Mouse (Mus musculus) MEL (cell line): Measurements from ENCODE around the gene Fancc. TPM values are rescaled to one million over a fixed set of nuclear protein-coding genes. Genes with fewer than 3 reads are reported as not detected.

Experiments
- DNase-seq: peaks from one replicate; pipeline ENCODE4 v3.0.0; 2011; ENCODE audit warnings: low read depth, low spot score
- H3K27ac ChIP-seq: 2 replicates; pipeline ENCODE4 v1.5.1; 2012; ENCODE audit warnings: low read depth, mild to moderate bottlenecking, control low read depth, low read length, moderate library complexity; ENCODE audit not compliant: control insufficient read depth
- H3K27me3 ChIP-seq, 2 experiments: fragments of 150-350 bp in 1 of 2; sonication (generic) in 1 of 2; 2 replicates each; pipeline ENCODE4 v1.6.1; 2012; ENCODE audit warnings: low read length in 2 of 2, mild to moderate bottlenecking in 2 of 2, improper control_type of control experiment in 1 of 2, moderate library complexity in 1 of 2; ENCODE audit not compliant: insufficient read depth in 2 of 2, control insufficient read depth in 1 of 2
- H3K36me3 ChIP-seq, 2 experiments: 2 replicates each; pipeline ENCODE4 v1.6.1; 2012 to 2014; ENCODE audit warnings: low read length in 2 of 2, improper control_type of control experiment in 1 of 2, inconsistent platforms in 1 of 2, mild to moderate bottlenecking in 1 of 2; ENCODE audit not compliant: insufficient read depth in 2 of 2, control insufficient read depth in 1 of 2
- H3K4me1 ChIP-seq, 2 experiments: fragments of 150-350 bp in 1 of 2; sonication (generic) in 1 of 2; 2 replicates each; pipeline ENCODE4 v1.6.1; 2012; ENCODE audit warnings: low read length in 2 of 2, improper control_type of control experiment in 1 of 2, mild to moderate bottlenecking in 1 of 2; ENCODE audit not compliant: insufficient read depth in 2 of 2, control insufficient read depth in 1 of 2
- H3K4me3 ChIP-seq, 2 experiments: fragments of 150-350 bp in 1 of 2; sonication (generic) in 1 of 2; 2 replicates each; pipeline ENCODE4 v1.5.1; 2012; ENCODE audit warnings: low read depth in 2 of 2, low read length in 2 of 2, mild to moderate bottlenecking in 2 of 2, moderate library complexity in 2 of 2, control low read depth in 1 of 2, improper control_type of control experiment in 1 of 2; ENCODE audit not compliant: control insufficient read depth in 1 of 2, insufficient read depth in 1 of 2
- H3K79me2 ChIP-seq: 2 replicates; pipeline ENCODE4 v1.6.1; 2012; ENCODE audit warnings: mild to moderate bottlenecking, low read length, moderate library complexity; ENCODE audit not compliant: control insufficient read depth, poor library complexity, insufficient read depth
- H3K9ac ChIP-seq: 2 replicates; pipeline ENCODE4 v1.6.1; 2012; ENCODE audit warnings: low read depth, mild to moderate bottlenecking, control low read depth, low read length, moderate library complexity; ENCODE audit not compliant: control insufficient read depth, poor library complexity, severe bottlenecking
- H3K9me3 ChIP-seq: fragments of 150-350 bp; sonication (generic); replicated peaks from 2 replicates; pipeline ENCODE4 v1.6.1; 2012; ENCODE audit warnings: mild to moderate bottlenecking, low read length, improper control_type of control experiment, moderate library complexity; ENCODE audit not compliant: insufficient read depth
- CHD1 ChIP-seq: IDR thresholded peaks from 2 replicates; pipeline ENCODE4 v1.6.1; 2012; ENCODE audit warnings: low read depth, mild to moderate bottlenecking, inconsistent platforms, low read length, improper control_type of control experiment
- E2F4 ChIP-seq: IDR thresholded peaks from 2 replicates; pipeline ENCODE4 v1.6.1; 2011; ENCODE audit warnings: low read depth, low read length, improper control_type of control experiment, borderline replicate concordance
- ELF1 ChIP-seq: IDR thresholded peaks from 2 replicates; pipeline ENCODE4 v1.6.1; 2014; ENCODE audit warnings: low read depth, mild to moderate bottlenecking, inconsistent platforms, low read length, improper control_type of control experiment, moderate library complexity
- EP300 ChIP-seq, 2 experiments: IDR thresholded peaks; 2 replicates each; pipeline ENCODE4 v1.6.1; 2011; ENCODE audit warnings: improper control_type of control experiment in 2 of 2, low read length in 2 of 2, low read depth in 1 of 2, mild to moderate bottlenecking in 1 of 2
- ETS1 ChIP-seq: IDR thresholded peaks from 2 replicates; pipeline ENCODE4 v1.6.1; 2012; ENCODE audit warnings: low read depth, mild to moderate bottlenecking, inconsistent platforms, low read length, improper control_type of control experiment, moderate library complexity
- GABPA ChIP-seq: IDR thresholded peaks from 2 replicates; pipeline ENCODE4 v1.6.1; 2012; ENCODE audit warnings: low read depth, mild to moderate bottlenecking, inconsistent platforms, low read length, improper control_type of control experiment, moderate library complexity
- GATA1 ChIP-seq: IDR thresholded peaks from 2 replicates; pipeline ENCODE4 v1.6.1; 2011; ENCODE audit warnings: low read depth, low read length, improper control_type of control experiment
- JUND ChIP-seq: IDR thresholded peaks from 2 replicates; pipeline ENCODE4 v1.6.1; 2011; ENCODE audit warnings: low read depth, mild to moderate bottlenecking, improper control_type of control experiment, low read length
- KAT2A ChIP-seq: conservative IDR thresholded peaks from 2 replicates; pipeline ENCODE4 v1.6.1; 2012; ENCODE audit warnings: low read depth, low read length, improper control_type of control experiment, inconsistent platforms
- MAFK ChIP-seq: IDR thresholded peaks from 2 replicates; pipeline ENCODE4 v1.6.1; 2011; ENCODE audit warnings: low read depth, mild to moderate bottlenecking, low read length, improper control_type of control experiment, borderline replicate concordance
- MAZ ChIP-seq: IDR thresholded peaks from 2 replicates; pipeline ENCODE4 v1.6.1; 2012; ENCODE audit warnings: low read depth, mild to moderate bottlenecking, inconsistent platforms, low read length, improper control_type of control experiment
- MXI1 ChIP-seq: IDR thresholded peaks from 2 replicates; pipeline ENCODE4 v1.6.1; 2011; ENCODE audit warnings: mild to moderate bottlenecking, low read depth, low read length, improper control_type of control experiment
- MYB ChIP-seq: IDR thresholded peaks from 2 replicates; pipeline ENCODE4 v1.6.1; 2011; ENCODE audit warnings: mild to moderate bottlenecking, low read depth, low read length, improper control_type of control experiment
- NELFE ChIP-seq: IDR thresholded peaks from 2 replicates; pipeline ENCODE4 v1.6.1; 2011; ENCODE audit warnings: low read depth, low read length, improper control_type of control experiment
- POLR2A ChIP-seq, 2 experiments: IDR thresholded peaks; 2 replicates each; pipeline ENCODE4 v1.6.1; 2011 to 2012; ENCODE audit warnings: low read length in 2 of 2, mild to moderate bottlenecking in 2 of 2, control low read depth in 1 of 2, improper control_type of control experiment in 1 of 2, low read depth in 1 of 2, moderate library complexity in 1 of 2; ENCODE audit not compliant: control insufficient read depth in 1 of 2, insufficient read depth in 1 of 2, poor library complexity in 1 of 2
- POLR2AphosphoS5 ChIP-seq: IDR thresholded peaks from 2 replicates; pipeline ENCODE4 v1.6.1; 2012; ENCODE audit warnings: low read depth, borderline replicate concordance, mild to moderate bottlenecking, inconsistent platforms, low read length, moderate library complexity, mixed read lengths
- RCOR1 ChIP-seq: IDR thresholded peaks from 2 replicates; pipeline ENCODE4 v1.6.1; 2012; ENCODE audit warnings: low read depth, mild to moderate bottlenecking, inconsistent platforms, low read length, improper control_type of control experiment
- SIN3A ChIP-seq: IDR thresholded peaks from 2 replicates; pipeline ENCODE4 v1.6.1; 2012; ENCODE audit warnings: low read length, improper control_type of control experiment, inconsistent platforms
- SMC3 ChIP-seq: IDR thresholded peaks from 2 replicates; pipeline ENCODE4 v1.6.1; 2011; ENCODE audit warnings: low read depth, low read length, improper control_type of control experiment
- TAL1 ChIP-seq: IDR thresholded peaks from 2 replicates; pipeline ENCODE4 v1.6.1; 2012; ENCODE audit warnings: mild to moderate bottlenecking, inconsistent platforms, low read length, moderate library complexity, mixed read lengths
- TBP ChIP-seq: IDR thresholded peaks from 2 replicates; pipeline ENCODE4 v1.8.0; 2011; ENCODE audit warnings: low read depth, low read length, improper control_type of control experiment
- UBTF ChIP-seq: IDR thresholded peaks from 2 replicates; pipeline ENCODE4 v1.6.1; 2012; ENCODE audit warnings: low read depth, mild to moderate bottlenecking, inconsistent platforms, low read length, improper control_type of control experiment, moderate library complexity, borderline replicate concordance; ENCODE audit not compliant: insufficient read depth
- USF1 ChIP-seq: IDR thresholded peaks from 2 replicates; pipeline ENCODE4 v1.6.1; 2014; ENCODE audit warnings: low read depth, mild to moderate bottlenecking, inconsistent platforms, low read length, improper control_type of control experiment, moderate library complexity
- ZKSCAN1 ChIP-seq: IDR thresholded peaks from 2 replicates; pipeline ENCODE4 v1.6.1; 2012; ENCODE audit warnings: low read depth, mild to moderate bottlenecking, inconsistent platforms, low read length, improper control_type of control experiment, moderate library complexity
- ZNF384 ChIP-seq: IDR thresholded peaks from 2 replicates; pipeline ENCODE4 v1.6.1; 2012; ENCODE audit warnings: low read depth, mild to moderate bottlenecking, inconsistent platforms, low read length, improper control_type of control experiment
- polyA plus RNA-seq, 2 experiments: library from polyadenylated mRNA; stranded (reverse) in 1 of 2; unstranded in 1 of 2; fragments of >175 nt in 1 of 2; fragments of >200 nt in 1 of 2; gene quantifications; 2 replicates each; pipeline versions ENCODE4 v1.2.1 to v1.2.4; 2012; ENCODE audit warnings: low replicate concordance in 2 of 2, low read depth in 1 of 2; ENCODE audit not compliant: insufficient read length in 2 of 2, insufficient read depth in 1 of 2, missing spikeins in 1 of 2
- total RNA-seq: library from RNA; depleted of rRNA; stranded (reverse); fragments of 300-350 nt; gene quantifications from 2 replicates; pipeline ENCODE4 v1.2.3, GENCODE M21; 2012

The Fancc gene
- total and polyA plus RNA-seq, 3 experiments = 4.0 to 5.5 TPM; not detected in 1

DNA sequence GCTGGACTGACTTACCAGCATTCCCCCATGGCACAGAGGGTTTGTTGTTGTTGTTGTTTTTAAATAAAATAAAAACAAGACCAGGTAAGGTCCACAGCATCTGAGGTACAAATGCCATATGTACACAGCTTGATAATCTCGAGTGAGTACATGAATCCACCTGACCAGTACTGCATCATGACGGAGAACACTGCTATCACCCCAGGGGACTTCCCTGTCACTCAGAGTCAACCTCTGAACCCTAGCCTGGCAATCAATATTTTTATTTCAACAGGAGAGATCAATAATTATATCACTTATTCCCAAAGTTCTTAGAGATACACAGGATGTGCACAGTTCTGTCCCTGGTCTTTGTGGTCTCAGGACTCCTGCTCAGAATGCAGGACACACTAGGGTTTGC is 171.1 kb downstream of the Fancc start:
- Histone ChIP-seq H3K27me3 (no peaks in the 10 kb centered on the region), H3K4me3 (no peak overlapping the region), H3K4me1 (peaks cover 6 to 20% of the 10 kb centered on the region in 2 experiments), H3K27ac (no peak overlapping the region), H3K79me2 (no peaks in the 10 kb centered on the region), H3K36me3 (peaks cover 0 to 17% of the 10 kb centered on the region in 2 experiments; a peak in 2 of 4 replicates), H3K9ac (no peak overlapping the region)
- DNase-seq = no peak
- TF ChIP-seq CHD1 = no peak
- TF ChIP-seq USF1 = no peak
- no peak for TF ChIP-seq ZNF384
- TF ChIP-seq MAZ = no peak
- no peak for TF ChIP-seq RCOR1
- TF ChIP-seq SMC3 = no peak
- TF ChIP-seq MAFK = no peak
- no peak for TF ChIP-seq POLR2AphosphoS5
- TF ChIP-seq GABPA = no peak
- TF ChIP-seq ZKSCAN1 = no peak
- TF ChIP-seq UBTF = no peak
- TF ChIP-seq JUND = no peak
- TF ChIP-seq, all 39 proteins: peak for 0
- no peaks in the 10 kb centered on the region for H3K9me3 ChIP-seq

GRCm38 (mm10) chr13:63324978-63325848 is 171.9 kb downstream of the Fancc start:
- peaks cover 0 to 17% of the 10 kb centered on the region in 2 experiments; a peak in 2 of 4 replicates for H3K36me3 ChIP-seq
- H3K4me1 ChIP-seq = peaks cover 6 to 20% of the 10 kb centered on the region in 2 experiments
- no peak overlapping the region for H3K4me3 ChIP-seq
- H3K79me2 ChIP-seq = no peaks in the 10 kb centered on the region
- H3K27me3 ChIP-seq = no peaks in the 10 kb centered on the region
- peak; percentile 83 for DNase-seq
- H3K9me3 ChIP-seq = no peaks in the 10 kb centered on the region
- TF ChIP-seq KAT2A (no peak), POLR2A (IDR thresholded peaks at IDR 0.05; ENCODE audit: control insufficient read depth in 1 of 2, insufficient read depth in 1 of 2, low read depth in 1 of 2, low read length in 2 of 2, poor library complexity in 1 of 2) (no peak), E2F4 (no peak), RCOR1 (0 out of 2 replicates have a peak, but pooled peaks have one; percentile 5), GATA1 (peak; percentile 96), TAL1 (no peak), EP300 (IDR thresholded peaks at IDR 0.05; ENCODE audit: low read depth in 1 of 2, low read length in 2 of 2) (peak; percentile 36 to 42; a peak in 2 of 4 replicates), NELFE (no peak), JUND (no peak), TBP (peak; percentile 66), MYB (no peak), SMC3 (no peak), MXI1 (peak; percentile 57; the same call in 1 of the 2 replicates), CHD1 (no peak), SIN3A (peak; percentile 24; the same call in 1 of the 2 replicates), ELF1 (no peak), ETS1 (0 out of 2 replicates have a peak, but pooled peaks have one; percentile 39)
- H3K9ac ChIP-seq = no peak overlapping the region
- H3K27ac ChIP-seq = peak overlapping the region; percentile 51
